Mouse (Mus musculus) kidney, embryonic 16.5 days (tissue): ENCODE results near the gene Olfr971. TPM values are rescaled to one million over a fixed set of nuclear protein-coding genes. Genes with fewer than 3 reads are reported as not detected.
"Not testable (repeated sequence)": the region's sequence is repeated elsewhere in the genome, so short reads cannot be mapped to it uniquely, and the experiment has no call there.

ENCODE experiments used
- ATAC-seq: fragments of 200-750 bp; cut with Nextera tagmentation; 2 replicates; pipeline ENCODE4 v1.8.0; 2017; ENCODE audit warnings: moderate TSS enrichment; ENCODE audit not compliant: low FRiP score, low TSS enrichment
- H3K27ac ChIP-seq: fragments of 300-500 bp; sonication (generic); 2 replicates; pipeline ENCODE4 v1.5.1; 2014; ENCODE audit warnings: low read length
- H3K27me3 ChIP-seq: fragments of 300-500 bp; sonication (generic); 2 replicates; pipeline ENCODE4 v1.6.1; 2014; ENCODE audit warnings: low read length, control low read depth, mixed read lengths; ENCODE audit not compliant: insufficient read depth
- H3K36me3 ChIP-seq: fragments of 300-500 bp; sonication (generic); 2 replicates; pipeline ENCODE4 v1.6.1; 2014; ENCODE audit warnings: low read length, control low read depth, mixed read lengths; ENCODE audit not compliant: insufficient read depth
- H3K4me1 ChIP-seq: fragments of 300-500 bp; sonication (generic); 2 replicates; pipeline ENCODE4 v1.6.1; 2014; ENCODE audit warnings: low read length, control low read depth, mixed read lengths; ENCODE audit not compliant: insufficient read depth
- H3K4me2 ChIP-seq: fragments of 300-500 bp; sonication (generic); replicated peaks from 2 replicates; pipeline ENCODE4 v1.6.1; 2014; ENCODE audit warnings: low read depth, low read length
- H3K4me3 ChIP-seq: fragments of 300-500 bp; sonication (generic); 2 replicates; pipeline ENCODE4 v1.5.1; 2014; ENCODE audit warnings: mild to moderate bottlenecking, low read length
- H3K9ac ChIP-seq: fragments of 300-500 bp; sonication (generic); replicated peaks from 2 replicates; pipeline ENCODE4 v1.6.1; 2014; ENCODE audit warnings: low read length
- H3K9me3 ChIP-seq: fragments of 300-500 bp; sonication (generic); 2 replicates; pipeline ENCODE4 v1.6.1; 2016; ENCODE audit warnings: low read length, control low read depth
- WGBS: fragments of 180-500 bp; shearing (Covaris S2); extraction: QIAGEN DNeasy Blood & Tissue Kit; methylation state at CpG from one replicate; pipeline ENCODE4 v1.1.7; 2014; 5-methylcytosine and 5-hydroxymethylcytosine counted together
- polyA plus RNA-seq: library from polyadenylated mRNA; unstranded; fragments of >200 nt; fragmentation: Nextera tagmentation; extraction: Ambion mirVana; gene quantifications from 2 replicates; pipeline ENCODE4 v1.2.1, GENCODE M21; 2015

Gene Olfr971
- not detected in 2 replicates for polyA plus RNA-seq

DNA sequence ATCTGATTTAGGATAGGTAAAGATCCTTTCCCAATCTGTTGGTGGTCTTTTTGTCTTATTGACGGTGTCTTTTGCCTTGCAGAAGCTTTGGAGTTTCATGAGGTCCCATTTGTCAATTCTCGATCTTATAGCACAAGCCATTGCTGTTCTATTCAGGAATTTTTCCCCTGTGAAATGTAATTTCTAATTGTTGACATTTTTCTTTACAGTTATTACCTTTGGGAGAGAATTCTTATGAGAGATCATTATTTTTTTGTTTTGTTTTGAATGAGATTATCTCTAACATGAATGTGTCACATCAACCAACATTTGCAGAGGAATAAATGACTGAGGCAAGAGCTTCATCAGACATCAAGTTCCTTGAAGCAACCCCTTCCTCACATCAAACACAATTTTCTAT is at the start of gene Olfr971:
Gene Olfr971 (plus strand): TSS at position 301 of the 400 bp plus-strand sequence.
- not testable (repeated sequence) for H3K9ac ChIP-seq, H3K27me3 ChIP-seq, H3K4me3 ChIP-seq, H3K27ac ChIP-seq, H3K4me2 ChIP-seq, H3K9me3 ChIP-seq, ATAC-seq, H3K36me3 ChIP-seq, H3K4me1 ChIP-seq
- WGBS: 83% methylated on average over 1 of the region's 2 CpGs

DNA sequence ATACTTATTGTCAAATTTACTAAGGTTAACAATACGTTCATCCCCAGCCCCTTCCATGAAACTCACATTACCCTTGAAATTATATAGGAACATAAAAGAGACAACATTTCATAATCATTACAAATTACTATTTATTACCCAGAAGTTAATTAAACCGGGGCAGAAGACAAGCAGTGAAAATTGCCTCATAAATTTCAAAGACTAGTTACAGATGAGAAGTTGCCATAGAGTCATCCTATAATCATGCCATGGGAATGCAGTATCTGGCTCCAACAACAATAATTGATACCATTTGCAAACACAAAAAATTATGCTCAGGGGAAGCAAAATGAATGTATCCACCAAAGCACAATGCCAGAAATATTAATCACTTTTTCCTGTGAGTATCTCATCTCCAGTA is 46.1 kb upstream of the Olfr971 start, which contains the start of gene Olfr969:
Gene Olfr969 (plus strand): TSS at position 388 of the 400 bp plus-strand sequence.
- no peak within 1 kb of the TSS for H3K9ac ChIP-seq
- 51% methylated on average over 2 of the region's 2 CpGs for WGBS
- no peaks in the 10 kb centered on the region for H3K9me3 ChIP-seq
- no peak for ATAC-seq
- H3K27me3 ChIP-seq: no peaks in the 10 kb centered on the region
- no peak within 1 kb of the TSS for H3K4me2 ChIP-seq
- H3K27ac ChIP-seq: no peak within 1 kb of the TSS
- no peaks in the 10 kb centered on the region for H3K36me3 ChIP-seq
- H3K4me1 ChIP-seq: no peaks in the 10 kb centered on the region
- no peak within 1 kb of the TSS for H3K4me3 ChIP-seq

DNA sequence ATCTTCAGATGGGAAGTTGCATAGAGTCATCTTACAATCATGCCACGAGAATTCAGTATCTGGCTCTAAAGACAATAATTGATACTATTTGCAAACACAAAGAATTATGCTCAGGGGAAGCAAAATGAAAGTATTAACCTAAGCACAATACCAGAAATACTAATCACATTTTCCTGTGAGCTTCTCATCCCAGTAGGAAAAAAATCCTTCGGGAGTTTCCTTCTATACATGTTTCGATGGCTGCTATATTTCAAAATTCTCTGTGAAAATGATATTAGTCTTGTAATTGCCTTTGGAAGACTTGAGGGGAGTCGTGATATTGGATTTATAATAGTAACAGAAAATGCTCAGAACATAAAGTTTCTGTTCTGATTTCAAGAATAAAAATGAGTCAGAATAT is 28.1 kb upstream of the Olfr971 start, which contains the start of gene Olfr970:
Gene Olfr970 (plus strand): TSS at position 301 of the 400 bp plus-strand sequence.
- H3K27ac ChIP-seq: no peak within 1 kb of the TSS
- H3K36me3 ChIP-seq: no peaks in the 10 kb centered on the region
- no peaks in the 10 kb centered on the region for H3K27me3 ChIP-seq
- no peak within 1 kb of the TSS for H3K4me3 ChIP-seq
- no peak within 1 kb of the TSS for H3K4me2 ChIP-seq
- H3K4me1 ChIP-seq: no peaks in the 10 kb centered on the region
- ATAC-seq: no peak
- H3K9ac ChIP-seq: no peak within 1 kb of the TSS
- no peaks in the 10 kb centered on the region; the same call in 1 of the 2 replicates for H3K9me3 ChIP-seq
- 80% methylated on average over 4 of the region's 4 CpGs for WGBS

DNA sequence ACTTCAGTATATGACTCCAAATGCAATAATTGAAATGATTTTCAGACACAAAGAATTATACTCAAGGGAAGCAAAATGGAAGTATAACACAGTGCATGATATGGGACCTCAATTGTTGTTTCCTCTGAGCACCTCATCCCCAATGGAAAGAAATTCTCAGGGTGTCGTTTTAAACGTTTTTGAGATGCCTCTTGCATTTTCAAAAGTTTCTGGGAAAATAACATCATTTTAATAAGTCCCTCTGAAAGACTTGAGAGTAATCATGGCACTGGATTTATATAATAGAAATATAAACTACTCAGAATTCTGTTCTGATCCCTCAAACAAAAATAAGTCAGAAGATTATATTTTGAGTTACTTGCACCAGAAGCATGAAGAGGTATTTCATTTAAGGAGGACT is 29.4 kb downstream of the Olfr971 start, which contains the start of gene Olfr972:
Gene Olfr972 (plus strand): TSS at position 301 of the 400 bp plus-strand sequence.
- ATAC-seq: no peak
- Histone ChIP-seq H3K4me2 (no peak within 1 kb of the TSS), H3K9me3 (no peaks in the 10 kb centered on the region), H3K27ac (no peak within 1 kb of the TSS), H3K36me3 (no peaks in the 10 kb centered on the region), H3K4me3 (no peak within 1 kb of the TSS), H3K9ac (no peak within 1 kb of the TSS), H3K4me1 (no peaks in the 10 kb centered on the region), H3K27me3 (no peaks in the 10 kb centered on the region)
- WGBS: 67% methylated on average over 2 of the region's 2 CpGs

DNA sequence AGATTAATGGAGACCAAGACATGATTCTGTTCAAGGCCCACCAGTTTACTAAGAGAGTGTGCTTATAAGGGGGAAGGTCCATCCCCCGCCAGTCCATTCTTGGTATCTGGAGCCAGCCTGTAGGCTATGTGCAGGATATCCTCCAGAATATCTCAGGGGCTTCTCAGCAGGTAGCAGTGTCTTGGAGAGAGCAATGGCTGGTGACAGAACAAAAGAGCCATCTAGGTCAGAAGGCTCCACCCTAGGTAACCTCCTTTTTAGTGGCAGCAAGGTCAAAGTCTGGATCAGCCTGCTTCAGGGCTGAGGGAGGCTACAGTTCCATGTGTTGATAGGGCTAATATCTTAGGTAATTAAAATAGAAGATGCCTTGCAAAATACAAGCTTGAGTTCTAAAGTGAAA is 35.3 kb downstream of the Olfr971 start:
- not testable (repeated sequence) for H3K36me3 ChIP-seq, H3K9ac ChIP-seq, H3K27ac ChIP-seq, H3K9me3 ChIP-seq, ATAC-seq, H3K4me3 ChIP-seq, H3K4me2 ChIP-seq, H3K4me1 ChIP-seq, H3K27me3 ChIP-seq
- WGBS: 89% methylated on average over 1 of the region's 1 CpGs

DNA sequence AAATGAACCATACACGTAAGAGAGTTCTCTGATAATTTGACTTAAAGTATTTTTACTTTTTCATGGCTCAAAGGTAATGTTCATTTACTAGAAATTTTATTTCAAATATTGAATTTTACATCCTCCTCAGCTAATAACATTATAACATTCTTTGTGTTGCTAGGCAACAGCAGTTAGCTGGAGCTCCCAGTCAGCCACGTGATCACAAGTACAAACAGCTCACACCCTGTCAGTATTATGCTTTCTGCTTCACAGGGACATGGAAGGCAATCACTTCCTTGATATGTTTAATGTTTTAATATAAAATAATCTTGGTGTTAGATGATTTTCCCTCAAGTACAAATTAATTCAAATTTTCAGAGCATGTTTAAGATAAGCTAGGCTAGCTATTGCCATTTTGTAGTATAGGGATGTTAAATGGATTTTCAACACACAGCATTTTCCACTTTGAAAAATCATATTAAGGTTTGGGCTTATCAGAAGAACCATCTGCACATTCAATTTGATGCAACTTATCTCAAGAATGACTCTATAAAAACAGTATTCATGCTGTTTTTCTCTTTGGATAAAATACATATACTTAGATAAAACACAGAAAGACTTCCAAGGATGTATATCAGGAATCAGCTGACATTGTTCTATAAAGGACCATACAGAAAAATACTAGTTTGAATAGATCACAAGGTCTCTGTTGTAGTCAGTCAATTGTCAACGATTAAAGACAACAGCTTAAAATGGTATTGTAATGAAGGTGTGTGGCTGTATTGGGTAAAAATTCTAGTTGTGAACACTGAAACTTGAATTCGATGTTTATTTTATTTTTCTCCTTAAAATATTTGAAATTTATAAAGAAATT is 41.1 kb downstream of the Olfr971 start:
- H3K27me3 ChIP-seq, H3K9ac ChIP-seq, H3K36me3 ChIP-seq, H3K4me1 ChIP-seq, H3K27ac ChIP-seq, H3K9me3 ChIP-seq, H3K4me3 ChIP-seq, H3K4me2 ChIP-seq, ATAC-seq: not testable (repeated sequence)
- WGBS: no CpG with 5 or more reads among the region's 4 CpGs

Other genes with a start within 250 kb of the Olfr971 start
- 15.5 and 16.2 TPM in 2 replicates for gene AW551984, start 232.5 kb upstream of the Olfr971 start, polyA plus RNA-seq
- not detected in 2 replicates for gene Olfr148, start 226.2 kb upstream of the Olfr971 start, polyA plus RNA-seq
- gene Olfr960, start 215.5 kb upstream of the Olfr971 start, polyA plus RNA-seq: not detected in 2 replicates
- not detected in 2 replicates for gene Olfr961, start 191.8 kb upstream of the Olfr971 start, polyA plus RNA-seq
- not detected in 2 replicates for gene Olfr963, start 169.7 kb upstream of the Olfr971 start, polyA plus RNA-seq
- not detected in 2 replicates for gene Olfr149, start 129.8 kb upstream of the Olfr971 start, polyA plus RNA-seq
- gene Olfr965, start 125.5 kb upstream of the Olfr971 start, polyA plus RNA-seq: not detected in 2 replicates
- not detected in 2 replicates for gene Olfr150, start 105.9 kb upstream of the Olfr971 start, polyA plus RNA-seq
- gene Olfr967, start 90.6 kb upstream of the Olfr971 start, polyA plus RNA-seq: not detected in 2 replicates
- not detected in 2 replicates for gene Olfr968, start 53.6 kb upstream of the Olfr971 start, polyA plus RNA-seq
- gene Olfr969, start 45.9 kb upstream of the Olfr971 start, polyA plus RNA-seq: not detected in 2 replicates
- gene Olfr970, start 28.0 kb upstream of the Olfr971 start, polyA plus RNA-seq: not detected in 2 replicates
- not detected in 2 replicates for gene Olfr972, start 29.5 kb downstream of the Olfr971 start, polyA plus RNA-seq
- gene Olfr229, start 70.5 kb downstream of the Olfr971 start, polyA plus RNA-seq: not detected in 2 replicates
- gene Olfr974, start 100.6 kb downstream of the Olfr971 start, polyA plus RNA-seq: not detected in 2 replicates
- gene Olfr975, start 115.2 kb downstream of the Olfr971 start, polyA plus RNA-seq: not detected in 2 replicates
- not detected in 2 replicates for gene Olfr976, start 124.3 kb downstream of the Olfr971 start, polyA plus RNA-seq
- gene Olfr978, start 155.2 kb downstream of the Olfr971 start, polyA plus RNA-seq: not detected in 2 replicates
- gene Olfr979, start 166.6 kb downstream of the Olfr971 start, polyA plus RNA-seq: not detected in 2 replicates
- gene Olfr980, start 172.7 kb downstream of the Olfr971 start, polyA plus RNA-seq: not detected in 2 replicates
- not detected in 2 replicates for gene Olfr981, start 184.6 kb downstream of the Olfr971 start, polyA plus RNA-seq
- gene Olfr982, start 237.0 kb downstream of the Olfr971 start, polyA plus RNA-seq: not detected in 2 replicates